Mouse (Mus musculus) gastrocnemius, adult 2 months (tissue): ENCODE data around the gene Elovl6. TPM values are rescaled to one million over a fixed set of nuclear protein-coding genes. Genes with fewer than 3 reads are reported as not detected.
A peak's percentile ranks its signal among the peaks of the same experiment; 100 is the strongest.

ENCODE experiments used
- DNase-seq: peaks from one replicate; pipeline ENCODE4 v3.0.0; 2022
- H3K27ac ChIP-seq: fragments of 200-600 bp; 2 replicates; pipeline ENCODE4 v1.8.1; 2022; ENCODE audit warnings: mild to moderate bottlenecking
- H3K4me3 ChIP-seq: fragments of 200-600 bp; 2 replicates; pipeline ENCODE4 v1.8.1; 2022; ENCODE audit warnings: mild to moderate bottlenecking, moderate library complexity
- CTCF ChIP-seq: fragments of 200-600 bp; IDR thresholded peaks from 2 replicates; pipeline ENCODE4 v1.8.1; 2022; ENCODE audit warnings: antibody characterized with exemption, mild to moderate bottlenecking, moderate library complexity
- intact Hi-C: fragments of 180-260 bp; cut with DNase I; formaldehyde crosslinking; loops from one replicate; pipeline ENCODE4 v1.15.1; 2025
- microRNA-seq: library from miRNA; unstranded; fragments of <30 nt; microRNA quantifications from one replicate; pipeline ENCODE4 v1.2.0, GENCODE M21; 2021
- total RNA-seq, 2 experiments: library from RNA; stranded (reverse); gene quantifications; 2 replicates each; pipeline ENCODE4 v1.2.3; 2021

Gene Elovl6
- total RNA-seq, 2 experiments from 2014 or later, result 0.33 to 0.89 TPM

DNA sequence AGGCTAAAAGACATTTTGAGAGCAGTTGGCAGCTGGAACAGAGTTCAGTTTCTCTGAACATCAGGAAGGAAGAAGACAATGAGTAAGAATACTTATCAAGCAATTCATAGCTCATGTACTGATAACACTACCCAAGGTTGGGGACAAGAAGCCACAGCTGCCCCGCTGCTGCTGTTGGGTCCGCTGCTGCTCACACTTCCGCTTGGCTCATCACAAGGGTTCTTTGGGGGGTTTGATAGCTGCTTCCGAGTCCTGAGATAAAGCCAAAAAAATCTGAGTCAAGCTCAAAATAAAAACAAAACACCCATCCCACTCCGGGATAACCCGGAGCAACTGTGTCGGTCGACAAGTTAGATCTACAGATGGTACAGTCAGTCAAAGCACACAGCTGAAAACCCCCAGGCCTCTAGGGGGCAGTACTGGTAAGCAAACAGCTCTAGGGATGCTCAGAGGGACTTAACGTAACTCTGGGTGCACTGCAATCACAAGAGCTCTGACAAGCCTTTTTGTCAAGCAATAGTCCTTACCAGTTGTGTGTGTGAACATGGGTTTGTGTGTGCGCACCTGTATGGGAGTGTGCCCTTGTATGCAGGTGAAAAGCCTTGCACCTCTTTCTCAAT is 151.0 kb downstream of the Elovl6 start:
- Histone ChIP-seq H3K4me3 (no peak overlapping the region), H3K27ac (no peak overlapping the region)
- peak; percentile 50 for TF ChIP-seq CTCF
- DNase-seq, result no peak
- intact Hi-C loops, result loop anchor here (5.0 kb wide), 1 partner anchor 151 kb away; the partner anchor contains the start of gene Elovl6

DNA sequence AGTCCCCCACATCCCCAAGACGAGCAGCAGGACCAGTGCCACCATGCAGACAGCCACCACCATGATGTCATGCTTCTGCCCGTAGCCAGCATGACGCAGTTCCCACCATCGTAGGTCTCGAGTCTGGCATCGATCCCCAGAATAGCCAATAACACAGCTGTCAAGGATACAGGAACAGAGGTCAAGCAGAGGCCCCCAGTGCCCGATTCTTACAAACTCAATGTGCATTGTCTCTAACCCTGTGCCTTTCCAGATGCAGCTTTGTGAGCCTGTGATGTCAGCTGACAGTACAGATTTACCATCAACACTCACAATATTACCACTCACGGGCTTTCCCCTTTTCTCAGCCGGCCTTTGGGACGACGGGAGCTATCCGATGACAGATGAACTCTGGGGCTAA is 154.0 kb downstream of the Elovl6 start:
- no peak for DNase-seq
- intact Hi-C loops, result loop anchor here (2.0 to 5.0 kb wide), 2 partner anchors 264 to 379 kb away; no protein-coding TSS in a partner anchor
- no peak overlapping the region for H3K4me3 ChIP-seq
- H3K27ac ChIP-seq, result no peak overlapping the region
- TF ChIP-seq CTCF, result no peak

DNA sequence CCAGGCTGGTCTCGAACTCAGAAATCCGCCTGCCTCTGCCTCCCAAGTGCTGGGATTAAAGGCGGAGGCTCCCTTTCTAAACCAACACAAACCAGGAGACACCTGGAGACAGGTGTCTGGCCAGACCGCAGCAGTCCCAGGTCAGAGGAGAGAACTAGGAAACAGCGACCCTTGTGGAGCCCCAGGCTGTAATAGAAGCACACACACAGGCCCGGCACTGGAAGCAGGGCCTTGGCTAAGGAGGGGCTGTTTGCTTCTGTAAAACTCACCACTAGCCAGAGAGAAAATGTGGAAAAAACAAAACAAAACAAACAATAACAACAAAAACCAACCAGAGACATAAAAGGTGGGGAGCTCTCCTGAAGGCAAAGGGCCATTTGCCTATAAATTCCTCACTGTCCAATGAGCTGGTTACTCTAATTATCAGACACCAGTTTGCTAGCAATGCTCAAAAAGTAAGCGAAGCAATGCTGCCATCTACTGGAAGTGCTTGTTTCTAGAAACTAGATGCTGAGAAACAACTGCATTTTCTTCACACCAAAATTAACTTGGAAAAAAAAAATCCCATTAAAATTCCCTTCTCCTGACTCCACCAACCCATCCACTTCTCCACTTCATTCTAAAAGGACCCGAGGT is 154.7 kb downstream of the Elovl6 start:
- Histone ChIP-seq H3K27ac (no peak overlapping the region), H3K4me3 (no peak overlapping the region)
- TF ChIP-seq CTCF, result peak; percentile 82
- intact Hi-C loops, result loop anchor here (2.0 to 5.0 kb wide), 2 partner anchors 265 to 380 kb away; no protein-coding TSS in a partner anchor
- DNase-seq, result peak; percentile 48

DNA sequence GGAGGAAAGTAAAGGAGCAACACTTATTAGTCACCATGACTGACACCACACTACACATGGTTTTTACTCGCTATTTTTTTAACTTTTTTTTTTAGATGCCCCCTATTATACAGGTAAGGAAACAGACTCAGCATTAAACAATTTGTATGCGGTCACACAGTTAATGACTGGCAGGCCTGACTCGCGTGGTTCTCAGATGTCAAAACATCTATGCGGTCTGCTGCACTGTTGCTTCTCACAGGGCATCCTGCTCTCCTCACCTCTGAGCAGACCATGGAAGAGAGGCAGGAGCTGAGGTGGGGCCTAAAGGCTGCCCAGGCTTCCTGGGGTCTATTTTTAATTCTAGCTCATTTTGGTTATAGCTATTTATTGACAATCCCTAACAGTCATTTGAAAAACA is 155.3 kb downstream of the Elovl6 start:
- intact Hi-C loops, result loop anchor here (2.0 to 5.0 kb wide), 2 partner anchors 265 to 381 kb away; no protein-coding TSS in a partner anchor
- Histone ChIP-seq H3K27ac (no peak overlapping the region), H3K4me3 (no peak overlapping the region)
- TF ChIP-seq CTCF, result no peak
- DNase-seq, result no peak

Small RNAs within 50 kb of the gene (microRNA-seq; reads per million reads assigned to microRNA genes)
- gene Gm24515, result not detected

Other genes starting within 250 kb of the Elovl6 start
- 1 to 10 TPM; 1.7 to 3.2 TPM for gene Enpep, start 199.6 kb upstream of the Elovl6 start, total RNA-seq
- gene Egf, start 223.0 kb downstream of the Elovl6 start, total RNA-seq, result 10 to 100 TPM; 19.3 to 19.6 TPM